Mouse (Mus musculus) liver, postnatal 0 days (tissue): ENCODE results near the gene Espl1.

ENCODE experiments used
- CTCF ChIP-seq: sonication (generic); IDR thresholded peaks from 2 replicates; pipeline ENCODE4 v1.5.1; 2016; ENCODE audit warnings: antibody characterized with exemption, low read depth
- EP300 ChIP-seq: IDR thresholded peaks from 2 replicates; pipeline ENCODE4 v1.6.1; 2016; ENCODE audit warnings: antibody characterized with exemption, low read depth, mild to moderate bottlenecking

GRCm38 (mm10) chr15:102311489-102311888 is 15.4 kb downstream of the Espl1 start:
- TF ChIP-seq CTCF, result no peak
- no peak for TF ChIP-seq EP300
